Mouse (Mus musculus) olfactory bulb, adult 2 months (tissue): ENCODE results near the gene Kifc1. TPM values are rescaled to one million over a fixed set of nuclear protein-coding genes. Genes with fewer than 3 reads are reported as not detected.
A peak's percentile ranks its signal among the peaks of the same experiment; 100 is the strongest.

Experiments used
- H3K27ac ChIP-seq: fragments of 200-500 bp; 2 replicates; pipeline ENCODE4 v1.5.1; 2012; ENCODE audit warnings: low read depth, low read length; ENCODE audit not compliant: insufficient read depth
- H3K4me1 ChIP-seq: fragments of 200-500 bp; 2 replicates; pipeline ENCODE4 v1.6.1; 2012; ENCODE audit warnings: low read length; ENCODE audit not compliant: control insufficient read depth, insufficient read depth
- H3K4me3 ChIP-seq: fragments of 200-500 bp; 2 replicates; pipeline ENCODE4 v1.5.1; 2012; ENCODE audit warnings: mild to moderate bottlenecking, low read depth, low read length, moderate library complexity; ENCODE audit not compliant: insufficient read depth
- CTCF ChIP-seq: fragments of 200-500 bp; IDR thresholded peaks from 2 replicates; pipeline ENCODE4 v1.5.1; 2012; ENCODE audit warnings: low read depth, mild to moderate bottlenecking, low read length, moderate library complexity; ENCODE audit not compliant: insufficient read depth
- POLR2A ChIP-seq: fragments of 200-500 bp; IDR thresholded peaks from 2 replicates; pipeline ENCODE4 v1.6.1; 2012; ENCODE audit warnings: mild to moderate bottlenecking, low read depth, low read length, moderate library complexity; ENCODE audit not compliant: insufficient read depth
- WGBS: fragments of 180-500 bp; shearing (Covaris S2); methylation state at CpG from one replicate; pipeline ENCODE4 v1.1.7; 2018; 5-methylcytosine and 5-hydroxymethylcytosine counted together
- polyA plus RNA-seq: library from polyadenylated mRNA; stranded (reverse); fragments of >200 nt; gene quantifications from 2 replicates; pipeline ENCODE4 v1.2.4, GENCODE M21; 2012; ENCODE audit warnings: low replicate concordance; ENCODE audit not compliant: missing spikeins, insufficient read depth, insufficient read length

Kifc1 gene
- polyA plus RNA-seq, 1 experiment, result not detected

- Histone ChIP-seq H3K27ac (0 out of 2 replicates have a peak overlapping the region, but pooled peaks have one; percentile 12), H3K4me3 (peak overlapping the region; percentile 59), H3K4me1 (peaks cover 30% of the 10 kb centered on the region)
- TF ChIP-seq POLR2A (no peak), CTCF (peak; percentile 79)
- 1% methylated on average over 36 of the region's 36 CpGs for WGBS
These were observed 30.0 kb upstream of the Kifc1 start for GRCm38 (mm10) chr17:33920282-33921097.

DNA sequence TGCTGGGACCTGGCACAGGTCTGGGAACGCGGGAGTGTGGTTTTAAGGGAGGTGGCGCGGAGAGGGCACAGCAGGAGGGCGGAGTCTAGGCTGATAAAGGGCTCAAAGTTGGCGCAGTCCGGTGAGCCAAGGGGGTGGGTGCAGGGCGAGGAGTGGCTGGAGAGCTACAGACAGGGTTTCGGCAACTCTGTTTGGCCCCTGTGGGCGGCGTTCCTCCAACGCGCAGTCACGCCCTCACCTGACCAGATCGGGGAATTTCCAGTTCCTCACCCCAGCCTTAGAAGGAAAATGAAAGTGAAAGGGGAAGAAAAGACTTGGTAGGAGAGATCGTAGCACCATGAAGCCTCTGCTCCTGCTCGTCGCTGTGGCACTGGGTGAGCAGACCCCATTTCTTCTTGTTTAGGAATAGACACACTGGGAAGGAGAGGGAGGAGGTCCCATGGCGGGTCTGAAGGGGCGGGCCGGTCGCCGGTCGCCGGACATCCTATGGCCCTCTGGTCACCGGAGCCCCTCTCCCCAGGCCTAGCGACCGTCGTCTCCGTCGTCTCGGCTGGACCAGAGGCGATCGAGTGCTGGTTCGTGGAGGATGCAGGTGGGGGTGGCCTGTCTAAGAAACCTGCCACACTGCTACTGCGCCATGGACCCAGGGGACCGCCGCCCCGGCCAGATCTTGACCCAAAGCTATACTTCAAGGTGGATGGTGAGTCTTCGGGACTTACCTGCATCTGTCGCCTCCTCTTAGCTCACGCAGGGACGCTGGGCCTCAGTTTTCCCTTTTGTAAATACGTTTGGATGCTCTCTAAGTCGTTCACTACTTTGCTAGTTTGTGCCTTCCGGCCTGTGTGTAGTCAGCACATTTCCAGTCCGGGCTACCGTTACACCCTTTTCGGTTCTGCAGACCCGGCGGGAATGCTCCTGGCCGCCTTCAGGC is 29.2 kb upstream of the Kifc1 start:
- no peak for TF ChIP-seq CTCF
- no peak for TF ChIP-seq POLR2A
- WGBS, result 2% methylated on average over 52 of the region's 52 CpGs
- H3K4me1 ChIP-seq, result peaks cover 34% of the 10 kb centered on the region
- peak overlapping the region; percentile 12; the same call in 1 of the 2 replicates for H3K27ac ChIP-seq
- peak overlapping the region; percentile 59 for H3K4me3 ChIP-seq

DNA sequence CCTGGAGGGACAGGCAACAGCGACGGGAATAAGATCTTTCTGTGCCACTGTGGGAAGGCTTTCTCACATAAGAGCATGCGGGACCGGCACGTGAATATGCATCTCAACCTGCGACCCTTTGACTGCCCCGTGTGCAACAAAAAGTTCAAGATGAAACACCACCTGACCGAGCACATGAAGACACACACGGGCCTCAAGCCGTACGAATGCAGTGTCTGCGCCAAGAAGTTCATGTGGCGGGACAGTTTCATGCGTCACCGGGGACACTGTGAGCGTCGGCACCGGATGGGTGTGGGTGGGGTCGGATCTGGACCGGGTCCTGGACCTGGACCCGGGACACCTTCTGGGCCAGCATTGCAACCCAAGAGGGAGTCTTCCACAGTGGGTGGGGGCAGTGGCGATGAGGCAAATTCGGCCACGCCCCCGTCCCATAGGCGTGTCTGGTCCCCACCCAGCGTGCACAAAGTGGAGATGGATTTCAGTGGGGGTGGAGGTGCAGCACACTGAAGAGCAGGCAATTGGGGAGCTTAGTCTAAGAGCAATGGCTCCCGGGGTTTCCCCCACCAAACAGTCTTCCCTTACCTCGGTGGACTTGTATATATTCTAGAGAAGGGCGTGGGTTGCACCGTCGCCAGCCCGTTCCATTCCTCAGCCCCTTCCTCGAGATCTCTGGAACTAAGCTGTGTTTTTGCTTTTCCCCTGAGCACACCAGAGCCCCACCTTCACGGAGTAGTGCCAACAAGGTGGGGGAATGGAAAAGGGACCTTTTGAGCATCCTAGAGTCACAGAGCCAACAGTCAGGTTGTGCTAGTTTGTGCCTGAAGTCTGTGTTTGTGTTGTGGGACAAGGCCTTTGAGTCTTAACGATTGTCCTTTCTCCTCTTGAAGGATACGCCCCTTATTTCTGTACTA is 28.1 kb upstream of the Kifc1 start:
- TF ChIP-seq CTCF, result no peak
- TF ChIP-seq POLR2A, result no peak
- Histone ChIP-seq H3K27ac (no peak overlapping the region), H3K4me3 (peak overlapping the region; percentile 59; the same call in 1 of the 2 replicates), H3K4me1 (peaks cover 34% of the 10 kb centered on the region)
- 63% methylated on average over 37 of the region's 37 CpGs for WGBS

GRCm38 (mm10) chr17:33917656-33918292 is 27.3 kb upstream of the Kifc1 start:
- TF ChIP-seq POLR2A, result no peak
- no peak for TF ChIP-seq CTCF
- whole genome bisulfite sequencing, result 84% methylated on average over 18 of the region's 18 CpGs
- Histone ChIP-seq H3K27ac (no peak overlapping the region), H3K4me3 (no peak overlapping the region), H3K4me1 (peaks cover 34% of the 10 kb centered on the region)

GRCm38 (mm10) chr17:33916847-33917655 is 26.6 kb upstream of the Kifc1 start:
- Histone ChIP-seq H3K27ac (no peak overlapping the region), H3K4me3 (peak overlapping the region; percentile 50; the same call in 1 of the 2 replicates), H3K4me1 (peaks cover 34% of the 10 kb centered on the region)
- 70% methylated on average over 31 of the region's 31 CpGs for WGBS
- TF ChIP-seq POLR2A (no peak), CTCF (no peak)

DNA sequence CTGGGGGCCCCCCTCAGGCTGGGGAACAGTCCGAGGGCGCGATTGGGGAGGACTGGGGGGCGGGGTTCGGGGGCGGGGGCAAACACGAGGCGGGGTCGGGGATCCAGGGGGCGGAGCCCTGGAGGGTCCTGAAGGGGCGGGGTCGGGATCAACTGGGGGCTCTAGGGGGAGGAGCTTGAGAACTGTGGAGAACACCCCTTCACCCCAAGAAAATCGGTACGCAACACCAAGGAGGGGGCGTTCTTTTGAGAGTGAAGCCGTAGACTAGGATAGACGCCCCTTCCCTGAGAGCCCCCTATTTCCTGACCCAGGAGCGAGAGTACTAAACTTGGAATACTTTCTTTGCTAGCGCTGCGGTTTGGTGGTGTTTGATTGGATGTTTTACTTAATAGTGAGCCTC is 25.8 kb upstream of the Kifc1 start:
- TF ChIP-seq CTCF (no peak), POLR2A (no peak)

DNA sequence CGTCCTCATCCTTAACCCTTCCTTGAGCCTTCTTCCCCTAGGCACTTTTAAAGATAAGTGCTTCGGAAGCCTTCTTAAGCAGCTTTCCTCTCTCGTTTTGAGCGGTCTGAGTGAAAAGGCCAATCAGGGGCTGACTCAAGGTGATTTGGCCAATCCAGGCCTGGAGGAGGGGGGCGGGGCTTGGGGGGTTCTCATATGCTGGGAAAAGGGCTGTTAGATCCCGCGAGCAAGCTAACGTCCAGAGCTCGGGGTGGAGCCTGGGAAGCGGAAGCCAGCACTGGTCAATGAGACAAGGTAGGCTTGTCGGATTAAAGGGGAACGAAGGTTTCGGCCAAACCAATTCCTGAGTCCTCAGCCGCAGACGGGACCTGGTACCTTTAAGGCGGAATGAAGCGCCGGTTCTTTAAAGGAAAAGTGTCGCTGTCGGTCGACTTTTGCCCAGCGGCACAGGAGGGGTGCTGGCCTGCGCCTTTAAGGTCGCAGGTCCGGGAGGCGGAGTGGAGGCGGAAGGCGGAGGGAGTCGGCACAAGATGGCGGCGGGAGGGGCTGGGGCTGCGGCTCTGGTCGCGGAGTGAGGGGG is 25.3 kb upstream of the Kifc1 start, which contains the start of the genes Tapbp and Zbtb22:
Tapbp (plus strand) TSS at position 229 of the 580 bp plus-strand sequence.
Zbtb22 (plus strand) TSS at position 234 of the 580 bp plus-strand sequence.
- H3K4me3 ChIP-seq, result peak within 1 kb of the TSS; percentile 50
- under 1% methylated on average over 34 of the region's 34 CpGs for WGBS
- H3K27ac ChIP-seq, result peak within 1 kb of the TSS; percentile 4; the same call in 1 of the 2 replicates
- peaks cover 36% of the 10 kb centered on the region for H3K4me1 ChIP-seq
- TF ChIP-seq POLR2A (no peak; the same call in 1 of the 2 replicates), CTCF (no peak)

More for the DNA sequence above, 25.8 kb upstream of the Kifc1 start:
- Histone ChIP-seq H3K4me1 (peaks cover 37% of the 10 kb centered on the region), H3K27ac (no peak overlapping the region), H3K4me3 (peak overlapping the region; percentile 50)
- 1% methylated on average over 19 of the region's 20 CpGs for WGBS
